Mouse (Mus musculus) liver, adult 2 months (tissue): ENCODE data around the gene Capn1.

Experiments
- CTCF ChIP-seq: fragments of 200-500 bp; IDR thresholded peaks from 2 replicates; pipeline ENCODE4 v1.5.1; 2011; ENCODE audit warnings: low read depth, low read length, control low read depth
- POLR2A ChIP-seq: fragments of 200-500 bp; IDR thresholded peaks from 2 replicates; pipeline ENCODE4 v1.6.1; 2011; ENCODE audit warnings: low read length, control low read depth; ENCODE audit not compliant: insufficient read depth; ENCODE audit errors: extremely low read depth

GRCm38 (mm10) chr19:6058966-6059365 lies 43.3 kb upstream of the Capn1 start:
- no peak for TF ChIP-seq CTCF
- TF ChIP-seq POLR2A = no peak
